ENCODE assay signal across 21 mouse cellular contexts in genomic region chr19:44808734-44809133, GRCm38 (mm10). TPM values are rescaled to one million over a fixed set of nuclear protein-coding genes. Genes with fewer than 3 reads are reported as not detected.
DNase-seq lines count a peak whose midpoint lies in the region; ATAC-seq and TF ChIP-seq lines count a peak whose summit lies in the region.
"Had no signal": no experiment of that assay in that cellular context is flagged by ENCODE, and none has a peak within 500 bp of the region (broad histone marks: within the 10 kb centered on the region; RNA-seq: fewer than 3 reads in every experiment).

No protein-coding gene starts in this region.

- 4% methylated on average over 8 of the region's 8 CpGs for WGBS in hindbrain, embryonic 10.5 days
- WGBS in hindbrain, embryonic 16.5 days: 5% methylated on average over 8 of the region's 8 CpGs
- 4% methylated on average over 8 of the region's 8 CpGs for WGBS in embryonic facial prominence, embryonic 10.5 days
- WGBS in neural tube, embryonic 12.5 days: 2% methylated on average over 8 of the region's 8 CpGs

- in situ Hi-C loops in ES-E14 (cut with MboI; ENCODE audit: low sequenced_read_pairs in 2 of 2, unreplicated experiment in 2 of 2): no loop called here

- H3K9ac ChIP-seq in hindbrain, embryonic 16.5 days (ENCODE audit: low read depth, low read length): no peak overlapping the region
- no peak overlapping the region for H3K9ac ChIP-seq in ES-E14 (ENCODE audit: insufficient read depth, low read depth, low read length, poor library complexity, severe bottlenecking)
- no peak overlapping the region for H3K9ac ChIP-seq in neural tube, embryonic 12.5 days
- H3K9ac ChIP-seq: embryonic facial prominence, embryonic 15.5 days; limb, embryonic 13.5 days; liver, embryonic 15.5 days had no signal

- H3K27ac ChIP-seq in hindbrain, embryonic 10.5 days: peak overlapping the region; percentile 60
- H3K27ac ChIP-seq in hindbrain, embryonic 16.5 days (ENCODE audit: low read depth, low read length): no peak overlapping the region
- H3K27ac ChIP-seq in ES-E14 (ENCODE audit: insufficient read depth, low read depth, low read length, poor library complexity, severe bottlenecking): no peak overlapping the region
- H3K27ac ChIP-seq in embryonic facial prominence, embryonic 10.5 days (replicated peaks): no peak overlapping the region
- H3K27ac ChIP-seq in neural tube, embryonic 12.5 days: no peak overlapping the region
- H3K27ac ChIP-seq: embryonic facial prominence, embryonic 15.5 days; heart, adult 2 months; limb, embryonic 13.5 days; liver, embryonic 15.5 days had no signal

- peak overlapping the region; percentile 9; the same call in 1 of the 2 replicates for H3K4me3 ChIP-seq in hindbrain, embryonic 10.5 days
- no peak overlapping the region for H3K4me3 ChIP-seq in hindbrain, embryonic 16.5 days (ENCODE audit: low read length)
- H3K4me3 ChIP-seq in ES-E14 (ENCODE audit: insufficient read depth in 1 of 2, low read depth in 1 of 2, low read length in 2 of 2, poor library complexity in 1 of 2, severe bottlenecking in 1 of 2): peak overlapping the region in 1 of 2 experiments; percentile 25; a peak in 2 of 4 replicates
- peak overlapping the region; percentile 11; the same call in 1 of the 2 replicates for H3K4me3 ChIP-seq in embryonic facial prominence, embryonic 10.5 days
- H3K4me3 ChIP-seq in neural tube, embryonic 12.5 days: no peak overlapping the region
- H3K4me3 ChIP-seq: embryonic facial prominence, embryonic 15.5 days; heart, adult 2 months; limb, embryonic 13.5 days; liver, embryonic 15.5 days had no signal

- H3K36me3 ChIP-seq in hindbrain, embryonic 10.5 days: no peaks in the 10 kb centered on the region
- no peaks in the 10 kb centered on the region for H3K36me3 ChIP-seq in hindbrain, embryonic 16.5 days (ENCODE audit: control insufficient read depth, insufficient read depth, low read length)
- H3K36me3 ChIP-seq in ES-E14 (ENCODE audit: control insufficient read depth, insufficient read depth, low read length, poor library complexity, severe bottlenecking): no peaks in the 10 kb centered on the region
- H3K36me3 ChIP-seq in embryonic facial prominence, embryonic 10.5 days (replicated peaks): no peaks in the 10 kb centered on the region
- no peaks in the 10 kb centered on the region for H3K36me3 ChIP-seq in neural tube, embryonic 12.5 days
- H3K36me3 ChIP-seq: embryonic facial prominence, embryonic 15.5 days; G1E; limb, embryonic 13.5 days; liver, embryonic 15.5 days had no signal

- H3K9me3 ChIP-seq in hindbrain, embryonic 10.5 days: no peaks in the 10 kb centered on the region
- no peaks in the 10 kb centered on the region for H3K9me3 ChIP-seq in hindbrain, embryonic 16.5 days (ENCODE audit: control insufficient read depth, low read length)
- no peaks in the 10 kb centered on the region for H3K9me3 ChIP-seq in ES-E14 (ENCODE audit: control insufficient read depth, insufficient read depth, low read depth, low read length)
- no peaks in the 10 kb centered on the region for H3K9me3 ChIP-seq in embryonic facial prominence, embryonic 10.5 days
- H3K9me3 ChIP-seq in neural tube, embryonic 12.5 days: no peaks in the 10 kb centered on the region
- H3K9me3 ChIP-seq: embryonic facial prominence, embryonic 15.5 days; G1E; limb, embryonic 13.5 days; liver, embryonic 15.5 days had no signal

- no peak for ATAC-seq in hindbrain, embryonic 16.5 days
- no peak for ATAC-seq in neural tube, embryonic 12.5 days (ENCODE audit: low FRiP score, low read depth)

- H3K4me2 ChIP-seq in hindbrain, embryonic 16.5 days (ENCODE audit: low read length): no peak overlapping the region
- H3K4me2 ChIP-seq in neural tube, embryonic 12.5 days (replicated peaks): peak overlapping the region; percentile 12
- H3K4me2 ChIP-seq: embryonic facial prominence, embryonic 15.5 days; limb, embryonic 13.5 days; liver, embryonic 15.5 days had no signal

- DNase-seq in hindbrain, embryonic 10.5 days (ENCODE audit: low spot score): peak; percentile 57
- DNase-seq in ES-E14 (ENCODE audit: low read depth, low spot score): peak; percentile 59
- DNase-seq in embryonic facial prominence, embryonic 10.5 days (ENCODE audit: low spot score): no peak
- DNase-seq in cerebellum, adult 8-10 months: no peak
- no peak for DNase-seq in urinary bladder, postnatal 25 days (ENCODE audit: low spot score)
- DNase-seq: adrenal gland, postnatal 10 days; cerebellum, postnatal 25 days; gastrocnemius, postnatal 10 days; heart, adult 2 months; kidney, postnatal 10 days; thymus, postnatal 25 days had no signal

- peaks cover 67% of the 10 kb centered on the region for H3K27me3 ChIP-seq in hindbrain, embryonic 10.5 days (ENCODE audit: insufficient read depth, poor library complexity, severe bottlenecking)
- no peaks in the 10 kb centered on the region for H3K27me3 ChIP-seq in hindbrain, embryonic 16.5 days (replicated peaks; ENCODE audit: control insufficient read depth, insufficient read depth, low read length)
- H3K27me3 ChIP-seq in embryonic facial prominence, embryonic 10.5 days (replicated peaks; ENCODE audit: low read depth, poor library complexity, severe bottlenecking): peaks cover 62% of the 10 kb centered on the region
- no peaks in the 10 kb centered on the region; the same call in 1 of the 2 replicates for H3K27me3 ChIP-seq in neural tube, embryonic 12.5 days (replicated peaks)

- H3K4me1 ChIP-seq in hindbrain, embryonic 10.5 days (replicated peaks): peaks cover 39% of the 10 kb centered on the region
- peaks cover 8% of the 10 kb centered on the region for H3K4me1 ChIP-seq in hindbrain, embryonic 16.5 days (ENCODE audit: control insufficient read depth, insufficient read depth, low read depth, low read length)
- peaks cover 0 to 6% of the 10 kb centered on the region in 2 experiments; a peak in 1 of 4 replicates for H3K4me1 ChIP-seq in ES-E14 (ENCODE audit: control insufficient read depth in 2 of 2, insufficient read depth in 2 of 2, low read length in 2 of 2, poor library complexity in 1 of 2)
- peaks cover 30% of the 10 kb centered on the region for H3K4me1 ChIP-seq in embryonic facial prominence, embryonic 10.5 days
- H3K4me1 ChIP-seq in neural tube, embryonic 12.5 days: peaks cover 21% of the 10 kb centered on the region
- H3K4me1 ChIP-seq: embryonic facial prominence, embryonic 15.5 days; limb, embryonic 13.5 days; liver, embryonic 15.5 days had no signal

TF ChIP-seq in ES-E14, 5 proteins besides CTCF, POLR2A, EP300 and RAD21:
- TF ChIP-seq ZNF384 (IDR thresholded peaks at IDR 0.05; ENCODE audit: low read depth, low read length) (no peak), MAFK (IDR thresholded peaks at IDR 0.05; ENCODE audit: insufficient read depth, low read depth, low read length) (no peak), HCFC1 (IDR thresholded peaks at IDR 0.05; ENCODE audit: borderline replicate concordance, insufficient read depth, low read length) (no peak), ZC3H11A (IDR thresholded peaks at IDR 0.05; ENCODE audit: borderline replicate concordance, low read depth, low read length) (no peak), CHD2 (IDR thresholded peaks at IDR 0.05; ENCODE audit: low read depth, low read length) (no peak)

RNA-seq across cellular contexts. Expression of gene Pax2, which starts 52.9 kb away (rescaled TPM):
- 3.2 and 8.2 TPM in 2 replicates for polyA plus RNA-seq in hindbrain, embryonic 10.5 days (2016; fragmentation: Nextera tagmentation; extraction: Ambion mirVana)
- 11.9 and 12.1 TPM in 2 replicates for polyA plus RNA-seq in hindbrain, embryonic 16.5 days (2015; fragmentation: Nextera tagmentation; extraction: Ambion mirVana)
- 0.11 TPM in 1 of 2 replicates, not detected in the other for total RNA-seq in ES-E14 (2012; rRNA removed)
- polyA plus RNA-seq in embryonic facial prominence, embryonic 10.5 days (2016; fragmentation: Nextera tagmentation; extraction: Ambion mirVana): 1.00 and 1.8 TPM in 2 replicates
- 21.9 and 23.3 TPM in 2 replicates for polyA plus RNA-seq in neural tube, embryonic 12.5 days (2016; fragmentation: Nextera tagmentation; extraction: Ambion mirVana)
- total RNA-seq: adrenal gland, postnatal 10 days; gastrocnemius, postnatal 10 days; heart, adult 2 months; megakaryocyte-erythroid progenitor cell, adult 5-6 weeks had no signal
- polyA plus RNA-seq: G1E; heart, adult 2 months; heart, postnatal 0 days; intestine, embryonic 14.5 days; limb, embryonic 13.5 days; liver, embryonic 15.5 days; spleen, adult 2 months had no signal

Comparison
In these comparisons a context has a peak if more than half of its experiments do, and no peak if none do; other contexts are left out.
1. H3K4me3 ChIP-seq: peak in hindbrain, embryonic 10.5 days (single experiment) and embryonic facial prominence, embryonic 10.5 days (single experiment); none in hindbrain, embryonic 16.5 days (single experiment) and neural tube, embryonic 12.5 days (single experiment).
2. DNase-seq: peak in hindbrain, embryonic 10.5 days (single experiment) and ES-E14 (single experiment); none in embryonic facial prominence, embryonic 10.5 days (single experiment), cerebellum, adult 8-10 months (single experiment) and urinary bladder, postnatal 25 days (single experiment).